Mouse (Mus musculus): ENCODE measurements around the gene Slit3.

GRCm38 (mm10) chr11:35624515-35625270 lies 503.7 kb downstream of the Slit3 start:
- no peak for TF ChIP-seq FLI1 (IDR thresholded peaks at IDR 0.05; ENCODE audit: low read length)
- no peak for TF ChIP-seq GATA1 (IDR thresholded peaks at IDR 0.05; ENCODE audit: borderline replicate concordance, low read length)
